Mouse (Mus musculus) stomach, embryonic 15.5 days (tissue): Measurements from ENCODE around the gene Gsk3b. TPM values are rescaled to one million over a fixed set of nuclear protein-coding genes. Genes with fewer than 3 reads are reported as not detected.
A peak's percentile ranks its signal among the peaks of the same experiment; 100 is the strongest.

Experiments used
- ATAC-seq: fragments of 200-750 bp; cut with Nextera tagmentation; 2 replicates; pipeline ENCODE4 v1.8.0; 2017; ENCODE audit warnings: low read depth, moderate number of reproducible peaks, moderate TSS enrichment; ENCODE audit not compliant: insufficient read depth, low FRiP score
- H3K27ac ChIP-seq: fragments of 300-500 bp; sonication (generic); 2 replicates; pipeline ENCODE4 v1.5.1; 2015; ENCODE audit warnings: mild to moderate bottlenecking, inconsistent platforms
- H3K27me3 ChIP-seq: fragments of 300-500 bp; sonication (generic); replicated peaks from 2 replicates; pipeline ENCODE4 v1.6.1; 2015; ENCODE audit warnings: inconsistent platforms
- H3K36me3 ChIP-seq: fragments of 300-500 bp; sonication (generic); 2 replicates; pipeline ENCODE4 v1.6.1; 2015; ENCODE audit warnings: inconsistent platforms
- H3K4me1 ChIP-seq: fragments of 300-500 bp; sonication (generic); 2 replicates; pipeline ENCODE4 v1.6.1; 2015; ENCODE audit warnings: inconsistent platforms
- H3K4me2 ChIP-seq: fragments of 300-500 bp; sonication (generic); 2 replicates; pipeline ENCODE4 v1.6.1; 2015; ENCODE audit warnings: mild to moderate bottlenecking, inconsistent platforms
- H3K4me3 ChIP-seq: fragments of 300-500 bp; sonication (generic); replicated peaks from 2 replicates; pipeline ENCODE4 v1.5.1; 2015; ENCODE audit warnings: inconsistent platforms
- H3K9ac ChIP-seq: fragments of 300-500 bp; sonication (generic); 2 replicates; pipeline ENCODE4 v1.6.1; 2015; ENCODE audit warnings: inconsistent platforms
- H3K9me3 ChIP-seq: fragments of 300-500 bp; sonication (generic); 2 replicates; pipeline ENCODE4 v1.6.1; 2016; ENCODE audit warnings: inconsistent platforms
- WGBS: fragments of 180-500 bp; shearing (Covaris S2); methylation state at CpG from one replicate; pipeline ENCODE4 v1.1.7; 2015; 5-methylcytosine and 5-hydroxymethylcytosine counted together
- polyA plus RNA-seq: library from polyadenylated mRNA; unstranded; fragments of >200 nt; fragmentation: Nextera tagmentation; extraction: Ambion mirVana; gene quantifications from 2 replicates; pipeline ENCODE4 v1.2.1, GENCODE M21; 2015

Gene Gsk3b
- polyA plus RNA-seq, 1 experiment from 2014 or later = 54.2 TPM

GRCm38 (mm10) chr16:38255107-38255506, 166.3 kb downstream of the Gsk3b start:
- no peak overlapping the region for H3K4me3 ChIP-seq
- WGBS = 71% methylated on average over 4 of the region's 4 CpGs
- no peak overlapping the region for H3K27ac ChIP-seq
- ATAC-seq = no peak
- no peaks in the 10 kb centered on the region for H3K9me3 ChIP-seq
- H3K4me2 ChIP-seq = no peak overlapping the region
- H3K36me3 ChIP-seq = no peaks in the 10 kb centered on the region
- no peak overlapping the region for H3K9ac ChIP-seq
- no peaks in the 10 kb centered on the region for H3K27me3 ChIP-seq
- H3K4me1 ChIP-seq = no peaks in the 10 kb centered on the region

GRCm38 (mm10) chr16:38255927-38256326, 167.1 kb downstream of the Gsk3b start:
- WGBS = 89% methylated on average over 9 of the region's 9 CpGs
- H3K27ac ChIP-seq = no peak overlapping the region
- H3K36me3 ChIP-seq = no peaks in the 10 kb centered on the region
- H3K9me3 ChIP-seq = no peaks in the 10 kb centered on the region
- H3K4me1 ChIP-seq = no peaks in the 10 kb centered on the region
- no peak overlapping the region for H3K4me3 ChIP-seq
- H3K27me3 ChIP-seq = no peaks in the 10 kb centered on the region
- no peak overlapping the region for H3K4me2 ChIP-seq
- no peak overlapping the region for H3K9ac ChIP-seq
- no peak for ATAC-seq

GRCm38 (mm10) chr16:38271601-38272000, 182.8 kb downstream of the Gsk3b start:
- no peak overlapping the region for H3K4me2 ChIP-seq
- no peaks in the 10 kb centered on the region for H3K4me1 ChIP-seq
- H3K27me3 ChIP-seq = no peaks in the 10 kb centered on the region
- no peak for ATAC-seq
- H3K9ac ChIP-seq = no peak overlapping the region
- no peak overlapping the region for H3K4me3 ChIP-seq
- H3K36me3 ChIP-seq = no peaks in the 10 kb centered on the region
- WGBS = 46% methylated on average over 3 of the region's 3 CpGs
- no peaks in the 10 kb centered on the region for H3K9me3 ChIP-seq
- no peak overlapping the region for H3K27ac ChIP-seq

- H3K9ac ChIP-seq = no peak overlapping the region
- H3K27ac ChIP-seq = no peak overlapping the region
- H3K36me3 ChIP-seq = no peaks in the 10 kb centered on the region
- no peak overlapping the region for H3K4me2 ChIP-seq
- no peak overlapping the region for H3K4me3 ChIP-seq
- no peaks in the 10 kb centered on the region for H3K27me3 ChIP-seq
- 59% methylated on average over 5 of the region's 5 CpGs for WGBS
- no peaks in the 10 kb centered on the region for H3K4me1 ChIP-seq
- no peaks in the 10 kb centered on the region for H3K9me3 ChIP-seq
- ATAC-seq = no peak
These were observed 183.7 kb downstream of the Gsk3b start for GRCm38 (mm10) chr16:38272483-38272882.

- ATAC-seq = no peak
- no peak overlapping the region for H3K9ac ChIP-seq
These were observed 185.9 kb downstream of the Gsk3b start for GRCm38 (mm10) chr16:38274737-38275136.

DNA sequence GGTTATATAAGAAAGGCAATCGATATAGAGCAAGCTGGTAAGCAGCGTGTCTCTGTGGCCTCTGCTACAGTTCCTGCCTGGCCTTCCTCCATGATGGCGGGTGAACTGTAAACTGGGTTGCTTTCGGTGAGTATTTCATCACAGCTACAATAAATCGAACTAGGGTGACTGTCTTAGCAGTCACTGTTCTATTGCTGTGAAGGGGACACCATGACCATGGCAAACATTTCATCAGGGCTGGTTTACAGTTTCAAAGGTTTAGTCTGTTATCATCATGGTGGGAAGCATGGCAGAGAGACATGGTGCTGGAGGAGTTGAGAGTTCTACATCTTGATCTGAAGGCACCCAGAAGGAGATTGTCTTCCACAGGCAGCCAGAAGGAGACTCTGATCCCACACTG, 191.0 kb downstream of the Gsk3b start:
- H3K4me3 ChIP-seq = no peak overlapping the region
- WGBS = 90% methylated on average over 5 of the region's 5 CpGs
- no peak overlapping the region for H3K9ac ChIP-seq
- no peak for ATAC-seq
- no peak overlapping the region for H3K4me2 ChIP-seq
- no peaks in the 10 kb centered on the region for H3K27me3 ChIP-seq
- H3K4me1 ChIP-seq = no peaks in the 10 kb centered on the region
- H3K36me3 ChIP-seq = no peaks in the 10 kb centered on the region
- H3K9me3 ChIP-seq = no peaks in the 10 kb centered on the region
- no peak overlapping the region for H3K27ac ChIP-seq

More at GRCm38 (mm10) chr16:38274737-38275136, 185.9 kb downstream of the Gsk3b start:
- Histone ChIP-seq H3K4me1 (no peaks in the 10 kb centered on the region), H3K27ac (no peak overlapping the region), H3K4me3 (no peak overlapping the region), H3K4me2 (no peak overlapping the region), H3K9me3 (no peaks in the 10 kb centered on the region), H3K27me3 (no peaks in the 10 kb centered on the region), H3K36me3 (no peaks in the 10 kb centered on the region)
- 70% methylated on average over 2 of the region's 2 CpGs for WGBS

DNA sequence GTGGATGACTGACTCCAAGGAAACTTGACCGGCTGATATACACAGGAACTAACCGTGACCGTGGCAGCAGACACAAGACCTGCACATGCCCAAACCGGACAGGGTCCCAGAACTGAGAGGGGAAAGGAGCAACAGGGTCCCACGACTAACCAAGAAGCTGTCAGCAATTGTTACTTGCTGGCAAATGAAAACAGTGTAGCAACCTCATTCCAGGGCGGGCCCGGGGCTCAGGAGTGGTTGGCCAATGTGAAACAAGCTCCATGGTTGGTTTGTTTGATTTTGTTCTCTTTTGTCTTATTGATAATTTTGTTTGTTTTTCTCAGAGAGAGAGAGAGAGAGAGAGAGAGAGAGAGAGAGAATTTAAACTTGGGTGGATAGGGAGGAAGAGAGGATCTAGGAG, 192.2 kb downstream of the Gsk3b start:
- no peaks in the 10 kb centered on the region for H3K27me3 ChIP-seq
- no peak for ATAC-seq
- no peak overlapping the region for H3K4me2 ChIP-seq
- H3K9ac ChIP-seq = no peak overlapping the region
- no peaks in the 10 kb centered on the region for H3K36me3 ChIP-seq
- H3K9me3 ChIP-seq = no peaks in the 10 kb centered on the region
- no peaks in the 10 kb centered on the region for H3K4me1 ChIP-seq
- no peak overlapping the region for H3K27ac ChIP-seq
- no peak overlapping the region for H3K4me3 ChIP-seq
- WGBS = 63% methylated on average over 7 of the region's 7 CpGs

GRCm38 (mm10) chr16:38282559-38283160, 193.9 kb downstream of the Gsk3b start:
- H3K4me2 ChIP-seq = no peak overlapping the region
- peak; percentile 76 for ATAC-seq

GRCm38 (mm10) chr16:38283300-38283699, 194.5 kb downstream of the Gsk3b start:
- Histone ChIP-seq H3K9ac (no peak overlapping the region), H3K4me3 (no peak overlapping the region), H3K27me3 (no peaks in the 10 kb centered on the region), H3K27ac (peak overlapping the region; percentile 31; the same call in 1 of the 2 replicates), H3K4me1 (0 out of 2 replicates have a peak, but pooled peaks cover 7% of the 10 kb centered on the region), H3K9me3 (no peaks in the 10 kb centered on the region), H3K4me2 (no peak overlapping the region), H3K36me3 (no peaks in the 10 kb centered on the region)
- no peak for ATAC-seq
- WGBS = 30% methylated on average over 3 of the region's 3 CpGs

More at GRCm38 (mm10) chr16:38282559-38283160, 193.9 kb downstream of the Gsk3b start:
- Histone ChIP-seq H3K36me3 (no peaks in the 10 kb centered on the region), H3K4me3 (no peak overlapping the region), H3K9me3 (no peaks in the 10 kb centered on the region), H3K27me3 (no peaks in the 10 kb centered on the region), H3K27ac (0 out of 2 replicates have a peak overlapping the region, but pooled peaks have one; percentile 10), H3K4me1 (0 out of 2 replicates have a peak, but pooled peaks cover under 1% of the 10 kb centered on the region), H3K9ac (no peak overlapping the region)
- 73% methylated on average over 7 of the region's 7 CpGs for WGBS

GRCm38 (mm10) chr16:38285801-38286200, 197.0 kb downstream of the Gsk3b start:
- no peaks in the 10 kb centered on the region for H3K9me3 ChIP-seq
- H3K36me3 ChIP-seq = no peaks in the 10 kb centered on the region
- H3K4me3 ChIP-seq = no peak overlapping the region
- no peak overlapping the region for H3K9ac ChIP-seq
- H3K27me3 ChIP-seq = no peaks in the 10 kb centered on the region
- no peak overlapping the region for H3K27ac ChIP-seq
- 66% methylated on average over 7 of the region's 7 CpGs for WGBS
- H3K4me2 ChIP-seq = no peak overlapping the region
- ATAC-seq = no peak
- H3K4me1 ChIP-seq = 0 out of 2 replicates have a peak, but pooled peaks cover 12% of the 10 kb centered on the region

DNA sequence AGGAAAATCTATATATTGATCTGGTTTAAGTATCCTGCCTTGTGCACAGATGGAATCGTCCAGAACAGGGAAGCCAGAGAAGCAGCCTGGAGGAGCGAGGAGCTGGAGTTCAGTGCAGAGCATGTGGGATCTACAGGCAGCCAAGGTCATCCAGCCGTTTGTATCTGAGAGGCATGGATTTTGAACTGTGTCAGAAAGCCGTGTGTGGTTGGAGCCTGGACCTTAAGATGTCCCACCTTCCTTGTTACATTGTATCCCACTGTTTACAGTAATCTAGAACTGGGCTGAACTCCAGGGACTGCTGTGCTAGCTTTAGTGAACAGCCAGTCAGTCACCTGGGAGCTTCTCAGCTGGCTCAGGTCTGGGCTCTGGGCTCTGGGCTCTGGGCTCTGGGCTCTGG, 197.7 kb downstream of the Gsk3b start:
- H3K9ac ChIP-seq = no peak overlapping the region
- no peak overlapping the region for H3K4me2 ChIP-seq
- H3K4me3 ChIP-seq = no peak overlapping the region
- H3K4me1 ChIP-seq = 0 out of 2 replicates have a peak, but pooled peaks cover 12% of the 10 kb centered on the region
- WGBS = 41% methylated on average over 4 of the region's 4 CpGs
- H3K9me3 ChIP-seq = no peaks in the 10 kb centered on the region
- no peak overlapping the region for H3K27ac ChIP-seq
- no peaks in the 10 kb centered on the region for H3K36me3 ChIP-seq
- no peaks in the 10 kb centered on the region for H3K27me3 ChIP-seq
- 0 out of 2 replicates have a peak, but pooled peaks have one; percentile 25 for ATAC-seq

DNA sequence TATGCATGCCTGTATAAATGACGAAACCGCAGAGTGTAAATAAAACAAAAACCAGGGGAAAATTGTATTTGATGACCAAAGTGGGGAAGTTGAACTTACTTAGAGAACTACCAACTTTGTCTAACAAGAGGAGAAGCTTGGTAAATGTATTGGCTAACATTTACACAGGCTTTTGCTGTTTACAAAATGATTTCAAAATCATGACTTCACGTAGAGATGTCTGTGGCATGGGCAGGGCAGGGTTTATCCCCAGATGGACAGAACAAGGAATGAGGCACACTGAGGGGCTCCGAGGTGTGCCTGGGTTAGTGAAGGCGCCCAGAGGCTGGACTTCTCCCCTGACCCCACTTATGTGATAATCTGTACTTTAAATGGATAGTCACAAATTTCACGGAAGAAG, 198.6 kb downstream of the Gsk3b start:
- 49% methylated on average over 6 of the region's 6 CpGs for WGBS
- no peak overlapping the region for H3K27ac ChIP-seq

More for the DNA sequence above, 198.6 kb downstream of the Gsk3b start:
- Histone ChIP-seq H3K4me2 (no peak overlapping the region), H3K4me1 (0 out of 2 replicates have a peak, but pooled peaks cover 12% of the 10 kb centered on the region), H3K4me3 (no peak overlapping the region), H3K9ac (no peak overlapping the region), H3K36me3 (no peaks in the 10 kb centered on the region), H3K27me3 (no peaks in the 10 kb centered on the region), H3K9me3 (no peaks in the 10 kb centered on the region)
- no peak for ATAC-seq
